Mouse (Mus musculus) liver (tissue): ENCODE measurements at regions not wholly inside any gene's neighbourhood (a gene's known extent, or its start where the extent isn't known, plus 50 kb on each side); places are given as distances from the start of the nearest gene placed in this dataset.
"Not testable (repeated sequence)": the region's sequence is repeated elsewhere in the genome, so short reads cannot be mapped to it uniquely, and the experiment has no call there.

Experiments
- DNase-seq: peaks from one replicate; pipeline ENCODE4 v3.0.0-alpha.2; 2020; ENCODE audit warnings: mixed read lengths

- DNase-seq, result no peak
Measured at GRCm38 (mm10) chr9:14059228-14059779, 215.6 kb upstream of the Sesn3 start.

DNA sequence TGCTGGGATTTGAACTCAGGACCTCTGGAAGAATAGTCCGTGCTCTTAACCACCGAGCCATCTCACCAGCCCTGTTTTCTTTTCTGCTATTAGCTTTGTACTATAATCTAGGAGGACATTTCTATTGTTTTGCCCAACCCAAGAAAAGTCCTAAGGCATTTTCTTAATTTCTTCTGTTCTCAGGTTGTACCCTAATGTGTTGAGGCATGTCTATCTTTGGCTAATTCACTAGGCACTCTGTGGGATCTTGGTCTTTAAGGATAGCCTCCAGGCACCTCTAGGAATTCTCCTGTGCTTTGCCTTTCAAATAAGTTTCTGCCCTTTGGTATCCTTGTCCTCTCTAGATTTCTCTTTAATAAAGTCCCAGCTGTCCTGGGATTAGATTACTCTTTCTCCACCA, 214.6 kb upstream of the Sesn3 start:
- DNase-seq, result no peak

- DNase-seq, result no peak
Measured at GRCm38 (mm10) chr9:14061389-14061788, 213.5 kb upstream of the Sesn3 start.

- no peak for DNase-seq
Measured at GRCm38 (mm10) chr9:14061840-14062239, 213.0 kb upstream of the Sesn3 start.

DNA sequence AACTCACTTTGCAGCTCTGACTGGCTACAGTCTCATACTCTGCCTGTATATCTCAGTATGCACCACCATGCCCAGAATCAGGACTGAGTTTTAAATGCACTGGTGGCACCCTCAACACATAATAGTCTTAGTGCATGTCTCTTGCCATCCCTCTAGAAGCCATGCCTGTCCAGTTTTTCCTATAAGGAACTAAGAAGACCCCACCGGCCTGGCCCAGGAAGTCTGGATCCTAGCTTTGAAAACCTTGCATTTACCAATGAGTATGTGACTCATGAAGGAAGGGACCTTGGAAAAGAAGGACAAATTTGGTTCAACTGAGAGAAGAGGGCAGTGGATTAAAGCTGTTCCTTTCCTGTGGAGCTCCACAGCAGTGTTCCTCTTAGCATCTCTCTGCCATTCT, 212.2 kb upstream of the Sesn3 start:
- DNase-seq, result no peak

DNA sequence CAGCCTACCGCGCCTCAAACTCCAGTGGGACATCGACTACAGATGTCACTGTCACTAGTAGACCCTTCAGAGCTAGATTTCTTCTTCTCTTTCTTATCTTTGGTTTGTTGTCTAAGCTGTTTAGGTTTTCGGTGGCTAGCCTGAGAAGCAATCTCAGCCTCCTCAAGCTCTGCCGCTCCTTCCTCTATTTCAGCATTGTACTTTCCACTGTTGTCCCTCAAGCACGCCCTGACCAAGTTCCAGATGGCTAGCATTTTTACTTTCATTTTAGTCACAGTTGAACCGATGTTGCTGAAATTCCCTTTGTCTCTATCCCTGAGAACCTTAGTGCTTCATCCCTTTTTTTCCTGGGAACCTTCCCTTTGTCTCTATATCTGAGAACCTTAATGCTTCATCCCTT, 208.1 kb upstream of the Sesn3 start:
- DNase-seq, result not testable (repeated sequence)

DNA sequence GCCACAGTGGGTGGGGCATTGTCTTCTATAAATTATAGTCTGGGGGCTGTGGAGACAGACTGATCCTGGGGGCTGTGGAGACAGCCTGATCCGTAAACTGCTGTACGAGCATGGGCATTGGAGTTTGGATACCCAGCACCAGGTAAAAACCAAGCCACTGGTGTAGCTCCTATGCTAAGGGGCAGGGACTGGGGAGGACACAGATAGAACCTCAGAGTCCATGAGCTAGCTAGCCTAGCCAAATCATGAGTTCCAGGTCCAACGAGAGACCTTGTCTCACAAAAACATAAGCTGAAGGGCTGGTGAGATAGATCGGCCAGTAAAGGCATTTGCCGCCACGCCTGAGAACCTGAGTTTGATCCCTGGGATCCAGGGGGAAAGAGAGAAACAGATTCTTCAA, 205.8 kb upstream of the Sesn3 start:
- no peak for DNase-seq

DNA sequence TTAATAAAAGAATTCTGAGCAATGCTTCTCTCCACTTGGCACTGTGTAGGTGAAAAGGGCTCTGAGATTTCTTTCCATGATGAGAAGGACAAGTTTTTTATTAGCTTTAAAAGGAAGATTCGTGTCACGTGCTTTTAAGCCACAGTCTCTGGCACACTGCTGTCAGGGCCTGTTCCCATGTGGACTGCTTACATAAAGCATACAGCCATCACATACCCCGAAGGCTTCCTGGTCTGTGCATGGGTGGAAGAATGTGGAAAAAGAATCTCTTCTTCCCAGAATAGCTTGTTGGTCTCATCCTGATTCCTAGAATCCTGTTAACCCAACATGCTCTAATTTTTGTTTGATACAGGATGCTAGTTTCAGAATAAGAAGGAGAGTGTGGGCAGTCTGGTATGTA, 205.1 kb upstream of the Sesn3 start:
- DNase-seq, result no peak

DNA sequence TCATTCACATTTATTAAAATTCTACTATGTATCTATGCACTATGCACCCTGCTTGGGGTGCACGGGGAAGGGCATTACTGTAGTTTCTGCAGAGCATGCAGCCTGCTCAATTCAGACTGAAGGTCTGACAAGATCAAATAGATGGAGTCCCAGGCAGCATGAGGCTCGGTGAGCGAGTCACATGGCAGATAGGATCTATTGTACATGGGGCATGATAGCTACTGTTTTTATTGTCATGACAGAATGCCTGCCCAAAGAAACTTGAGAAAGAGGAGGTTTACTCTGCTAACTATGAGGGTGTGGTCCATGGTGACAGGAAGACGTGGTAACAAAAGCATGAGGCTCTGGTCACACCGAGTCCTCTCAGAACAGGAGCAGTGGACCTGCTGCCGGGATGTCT, 203.1 kb upstream of the Sesn3 start:
- no peak for DNase-seq

DNA sequence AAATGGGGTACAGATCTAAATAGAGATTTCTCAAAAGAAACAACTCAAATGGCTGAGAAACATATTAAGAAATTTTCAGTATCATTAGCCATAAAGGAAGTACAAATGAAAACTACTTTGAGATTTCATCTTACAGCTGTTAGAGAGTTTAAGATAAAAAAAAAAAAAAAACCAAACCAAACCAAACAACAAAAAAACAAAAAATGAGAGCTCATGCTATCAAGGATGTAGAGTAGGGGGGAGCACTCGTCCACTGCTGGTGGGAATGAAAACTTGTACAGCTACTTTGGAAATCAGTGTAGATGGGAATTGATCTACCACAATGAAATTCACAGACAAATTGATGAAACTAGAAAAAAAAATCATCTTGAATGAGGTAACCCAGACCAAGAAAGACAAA, 201.9 kb upstream of the Sesn3 start:
- no peak for DNase-seq

DNA sequence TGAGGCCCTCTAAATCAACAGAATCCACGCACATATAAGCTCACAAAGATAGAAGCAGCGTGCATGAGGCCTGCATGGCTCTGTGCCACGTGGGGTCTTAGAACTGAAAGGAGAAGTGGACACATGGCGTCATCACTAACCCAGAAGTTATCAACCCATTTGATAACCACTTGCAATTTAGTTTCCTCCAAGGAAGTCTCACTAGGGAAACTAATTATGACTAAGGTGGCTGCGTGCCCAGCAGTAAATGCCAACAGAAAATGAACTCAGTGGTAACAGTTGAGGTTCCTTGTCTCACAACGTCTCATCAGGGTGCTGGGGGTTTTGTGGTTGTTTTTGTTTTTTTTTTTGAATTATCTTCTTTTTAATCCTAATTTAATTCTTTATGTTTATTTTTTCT, 200.6 kb upstream of the Sesn3 start:
- DNase-seq, result no peak

DNA sequence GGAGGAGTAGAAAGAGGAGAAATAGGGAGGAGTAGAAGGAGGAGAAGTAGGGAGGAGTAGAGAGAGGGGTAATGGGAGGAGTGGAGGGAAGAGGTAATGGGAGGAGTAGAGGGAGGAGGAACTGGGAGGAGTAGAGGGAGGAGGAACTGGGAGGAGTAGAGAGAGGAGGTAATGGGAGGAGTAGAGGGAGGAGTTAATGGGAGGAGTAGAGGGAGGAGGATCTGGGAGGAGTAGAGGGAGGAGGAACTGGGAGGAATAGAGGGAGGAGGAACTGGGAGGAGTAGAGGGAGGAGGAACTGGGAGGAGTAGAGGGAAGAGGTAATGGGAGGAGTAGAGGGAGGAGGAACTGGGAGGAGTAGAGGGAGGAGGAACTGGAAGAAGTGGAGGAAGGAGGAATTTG, 200.0 kb upstream of the Sesn3 start:
- not testable (repeated sequence) for DNase-seq

DNA sequence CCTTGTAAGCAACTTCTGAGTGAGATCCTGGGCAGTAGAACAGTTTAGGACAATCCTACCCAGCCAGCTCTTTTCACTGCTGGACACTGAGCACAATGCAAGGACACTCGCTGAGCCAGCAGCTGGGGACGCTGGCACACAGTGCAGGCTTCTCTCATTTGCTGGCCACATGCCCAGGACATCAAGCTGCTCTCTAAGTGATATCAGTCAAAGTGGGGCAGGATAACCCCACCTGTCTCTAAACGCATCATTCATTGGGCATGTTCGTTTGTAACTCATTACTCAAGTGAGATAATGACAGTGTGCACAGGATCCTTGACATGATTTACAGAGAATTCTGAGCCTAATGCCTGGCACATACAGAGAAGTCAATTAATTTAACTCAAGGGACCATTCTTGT, 199.4 kb upstream of the Sesn3 start:
- no peak for DNase-seq

- DNase-seq, result no peak
Measured at GRCm38 (mm10) chr9:14075868-14076267, 199.0 kb upstream of the Sesn3 start.

DNA sequence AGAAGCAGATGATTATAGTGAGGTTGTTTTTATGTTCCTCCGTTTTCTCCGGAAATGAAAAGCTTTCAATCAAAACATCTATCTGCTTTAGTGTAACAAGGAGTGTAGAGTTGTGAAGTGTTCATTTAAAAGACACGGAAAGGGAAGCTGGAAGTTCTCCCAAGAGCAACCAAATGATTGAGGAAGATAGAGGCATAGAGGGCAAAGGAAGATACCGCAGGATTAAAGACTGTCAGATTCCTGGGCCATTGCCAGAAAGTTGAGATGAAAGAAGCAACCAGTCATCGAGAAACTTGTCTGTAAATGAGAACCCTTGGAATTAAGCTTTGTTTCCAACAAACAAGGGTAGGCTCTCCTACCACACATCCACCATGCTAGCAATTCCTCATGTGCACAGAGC, 198.1 kb upstream of the Sesn3 start:
- DNase-seq, result no peak

GRCm38 (mm10) chr9:14081138-14081537, 193.7 kb upstream of the Sesn3 start:
- no peak for DNase-seq

- no peak for DNase-seq
Measured at GRCm38 (mm10) chr9:14086201-14086600, 188.7 kb upstream of the Sesn3 start.

- no peak for DNase-seq
Measured at GRCm38 (mm10) chr9:14086611-14087010, 188.3 kb upstream of the Sesn3 start.

GRCm38 (mm10) chr9:14087874-14088273, 187.0 kb upstream of the Sesn3 start:
- DNase-seq, result no peak

DNA sequence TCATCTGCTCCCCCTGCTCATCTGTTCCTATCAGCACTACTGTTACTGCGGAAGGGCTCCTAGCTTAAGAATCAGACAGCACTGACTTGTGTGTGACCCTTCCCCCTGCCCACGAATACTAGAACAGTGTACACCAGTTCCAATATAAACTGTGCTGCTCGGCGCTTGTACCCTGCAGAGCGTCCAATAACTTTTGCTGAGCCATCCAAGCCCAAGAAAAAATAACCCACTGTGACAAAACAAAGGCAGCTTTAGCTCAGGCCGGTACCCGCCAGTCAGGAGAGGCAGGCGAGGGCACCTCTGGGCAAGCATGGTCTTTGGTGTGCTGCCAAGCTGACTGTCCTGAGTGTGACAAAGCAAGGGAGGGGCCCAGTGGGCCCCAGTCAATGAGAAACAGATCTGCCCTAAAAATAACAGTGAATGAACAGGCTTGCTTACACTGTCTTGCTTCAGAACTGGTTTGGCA, 185.0 kb upstream of the Sesn3 start:
- no peak for DNase-seq

DNA sequence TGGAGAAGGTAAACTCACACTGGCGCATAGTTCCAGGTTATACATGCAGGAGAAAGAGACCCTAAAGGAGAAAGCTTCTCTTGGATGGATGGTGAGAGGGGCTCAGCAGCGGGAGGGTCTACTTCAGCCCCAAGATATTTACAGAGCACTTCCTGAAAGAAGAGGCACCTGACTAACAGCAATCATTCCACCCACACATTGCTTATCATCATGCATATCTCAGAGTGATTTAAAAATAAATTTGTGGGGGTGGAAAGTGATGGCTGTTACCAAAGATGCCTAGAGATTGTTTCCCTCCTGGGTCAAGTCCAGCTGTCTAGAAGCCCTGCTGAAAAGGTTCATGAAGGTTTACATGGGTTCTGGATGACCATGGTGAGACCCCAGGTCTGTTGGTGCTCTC, 184.4 kb upstream of the Sesn3 start:
- no peak for DNase-seq

GRCm38 (mm10) chr9:14091099-14091930, 183.6 kb upstream of the Sesn3 start:
- DNase-seq, result no peak

GRCm38 (mm10) chr9:14092996-14093442, 181.8 kb upstream of the Sesn3 start:
- no peak for DNase-seq

GRCm38 (mm10) chr9:14103538-14103937, 171.3 kb upstream of the Sesn3 start:
- DNase-seq, result no peak

- no peak for DNase-seq
Measured at GRCm38 (mm10) chr9:14104921-14105320, 169.9 kb upstream of the Sesn3 start.
